Mouse (Mus musculus) myocyte (in vitro differentiated cells): Measurements from ENCODE around the gene Slc5a3. TPM values are rescaled to one million over a fixed set of nuclear protein-coding genes. Genes with fewer than 3 reads are reported as not detected.

ENCODE experiments used
- H3K27me3 ChIP-seq: one replicate; pipeline ENCODE4 v1.6.1; 2011; ENCODE audit not compliant: control insufficient read depth, insufficient read depth, insufficient read length
- H3K36me3 ChIP-seq: one replicate; pipeline ENCODE4 v1.6.1; 2011; ENCODE audit not compliant: control insufficient read depth, insufficient read depth
- H3K4me2 ChIP-seq: one replicate; pipeline ENCODE4 v1.6.1; 2011; ENCODE audit warnings: low read depth, control low read depth
- H3K4me3 ChIP-seq: one replicate; pipeline ENCODE4 v1.5.1; 2011; ENCODE audit warnings: mild to moderate bottlenecking, control low read depth, moderate library complexity
- H3K79me2 ChIP-seq: one replicate; pipeline ENCODE4 v1.6.1; 2011; ENCODE audit not compliant: control insufficient read depth, insufficient read depth
- H3ac ChIP-seq: one replicate; pipeline ENCODE4 v1.6.1; 2011; ENCODE audit not compliant: control insufficient read depth, insufficient read length
- CEBPB ChIP-seq: IDR thresholded peaks from 2 replicates; pipeline ENCODE4 v1.6.1; 2011; ENCODE audit warnings: mild to moderate bottlenecking, moderate library complexity; ENCODE audit not compliant: poor library complexity, insufficient read depth, severe bottlenecking
- E2F4 ChIP-seq: IDR thresholded peaks from one replicate; pipeline ENCODE4 v1.6.1; 2011; ENCODE audit warnings: mild to moderate bottlenecking, control low read depth, moderate library complexity; ENCODE audit not compliant: insufficient read depth
- MAX ChIP-seq: IDR thresholded peaks from one replicate; pipeline ENCODE4 v1.6.1; 2011; ENCODE audit warnings: low read depth, mild to moderate bottlenecking, control low read depth
- MYOD1 ChIP-seq, 3 experiments: IDR thresholded peaks; one replicate each; pipeline ENCODE4 v1.6.1; 2011; ENCODE audit warnings: control low read depth in 2 of 3, low read depth in 2 of 3, mild to moderate bottlenecking in 2 of 3, moderate library complexity in 1 of 3; ENCODE audit not compliant: insufficient read length in 2 of 3, control insufficient read depth in 1 of 3
- MYOG ChIP-seq, 3 experiments: IDR thresholded peaks; one replicate each; pipeline ENCODE4 v1.6.1; 2011; ENCODE audit warnings: control low read depth in 2 of 3, low read depth in 2 of 3, mild to moderate bottlenecking in 2 of 3; ENCODE audit not compliant: insufficient read length in 2 of 3, control insufficient read depth in 1 of 3, insufficient read depth in 1 of 3
- POLR2A ChIP-seq: IDR thresholded peaks from one replicate; pipeline ENCODE4 v1.6.1; 2011; ENCODE audit warnings: low read depth, mild to moderate bottlenecking, control low read depth, moderate library complexity; ENCODE audit not compliant: insufficient read length
- POLR2AphosphoS2 ChIP-seq: IDR thresholded peaks from one replicate; pipeline ENCODE4 v1.6.1; 2011; ENCODE audit warnings: low read depth, control low read depth; ENCODE audit not compliant: insufficient read length
- REST ChIP-seq: IDR thresholded peaks from one replicate; pipeline ENCODE4 v1.6.1; 2011; ENCODE audit warnings: mild to moderate bottlenecking, control low read depth, moderate library complexity; ENCODE audit not compliant: insufficient read depth, insufficient read length
- SRF ChIP-seq: IDR thresholded peaks from one replicate; pipeline ENCODE4 v1.6.1; 2011; ENCODE audit warnings: low read depth; ENCODE audit not compliant: control insufficient read depth, insufficient read length
- TCF12 ChIP-seq: IDR thresholded peaks from one replicate; pipeline ENCODE4 v1.6.1; 2011; ENCODE audit warnings: mild to moderate bottlenecking, control low read depth; ENCODE audit not compliant: poor library complexity, insufficient read depth, severe bottlenecking
- TCF3 ChIP-seq: IDR thresholded peaks from one replicate; pipeline ENCODE4 v1.6.1; 2011; ENCODE audit warnings: low read depth, control low read depth; ENCODE audit not compliant: insufficient read length
- USF1 ChIP-seq: IDR thresholded peaks from one replicate; pipeline ENCODE4 v1.6.1; 2011; ENCODE audit warnings: low read depth, mild to moderate bottlenecking, control low read depth, moderate library complexity
- polyA plus RNA-seq: library from polyadenylated mRNA; unstranded; fragments of >200 nt; fragmentation: generic; extraction: Trizol; gene quantifications from one replicate; pipeline ENCODE4 v1.2.1, GENCODE M21; 2012; ENCODE audit warnings: missing spikeins

The Slc5a3 gene
- polyA plus RNA-seq, 1 experiment = 1.2 TPM

GRCm38 (mm10) chr16:92057456-92057851, 668 bp upstream of the Slc5a3 start:
- Histone ChIP-seq H3K4me2 (peak overlapping the region; percentile 86), H3K27me3 (no peaks in the 10 kb centered on the region), H3K36me3 (peaks cover 3% of the 10 kb centered on the region), H3ac (peak overlapping the region; percentile 68), H3K4me3 (peak overlapping the region; percentile 50), H3K79me2 (peaks cover 38% of the 10 kb centered on the region)
- TF ChIP-seq E2F4 = no peak
- no peak for TF ChIP-seq TCF12
- TF ChIP-seq MAX = no peak
- no peak for TF ChIP-seq POLR2AphosphoS2
- TF ChIP-seq MYOD1 (IDR thresholded peaks at IDR 0.05; ENCODE audit: control insufficient read depth in 1 of 3, insufficient read length in 2 of 3, low read depth in 2 of 3) = no peak
- TF ChIP-seq CEBPB = no peak
- TF ChIP-seq SRF = no peak
- no peak for TF ChIP-seq REST
- no peak for TF ChIP-seq TCF3
- no peak for TF ChIP-seq MYOG (IDR thresholded peaks at IDR 0.05; ENCODE audit: control insufficient read depth in 1 of 3, insufficient read depth in 1 of 3, insufficient read length in 2 of 3, low read depth in 2 of 3)
- no peak for TF ChIP-seq POLR2A
- TF ChIP-seq USF1 = no peak

- Histone ChIP-seq H3K4me3 (peak overlapping the region; percentile 50), H3ac (peak overlapping the region; percentile 68), H3K4me2 (peak overlapping the region; percentile 79), H3K27me3 (no peaks in the 10 kb centered on the region), H3K79me2 (peaks cover 53% of the 10 kb centered on the region), H3K36me3 (peaks cover 18% of the 10 kb centered on the region)
- no peak for TF ChIP-seq E2F4
- no peak for TF ChIP-seq TCF3
- TF ChIP-seq SRF = no peak
- no peak for TF ChIP-seq USF1
- no peak for TF ChIP-seq POLR2A
- TF ChIP-seq CEBPB = no peak
- TF ChIP-seq TCF12 = no peak
Measured at GRCm38 (mm10) chr16:92058644-92059620, 810 bp downstream of the Slc5a3 start.

- Histone ChIP-seq H3K79me2 (peaks cover 65% of the 10 kb centered on the region), H3ac (no peak overlapping the region), H3K27me3 (no peaks in the 10 kb centered on the region), H3K36me3 (peaks cover 28% of the 10 kb centered on the region), H3K4me3 (no peak overlapping the region), H3K4me2 (peak overlapping the region; percentile 79)
- no peak for TF ChIP-seq MYOG (IDR thresholded peaks at IDR 0.05; ENCODE audit: control insufficient read depth in 1 of 3, insufficient read depth in 1 of 3, insufficient read length in 2 of 3, low read depth in 2 of 3)
- TF ChIP-seq POLR2AphosphoS2 = no peak
- no peak for TF ChIP-seq TCF3
- no peak for TF ChIP-seq SRF
- no peak for TF ChIP-seq MYOD1 (IDR thresholded peaks at IDR 0.05; ENCODE audit: control insufficient read depth in 1 of 3, insufficient read length in 2 of 3, low read depth in 2 of 3)
- no peak for TF ChIP-seq POLR2A
- no peak for TF ChIP-seq USF1
- TF ChIP-seq E2F4 = no peak
- TF ChIP-seq CEBPB = no peak
- TF ChIP-seq MAX = no peak
- no peak for TF ChIP-seq REST
Measured at GRCm38 (mm10) chr16:92060213-92060612, 2.1 kb downstream of the Slc5a3 start.

GRCm38 (mm10) chr16:92061586-92061985, 3.5 kb downstream of the Slc5a3 start:
- peaks cover 37% of the 10 kb centered on the region for H3K36me3 ChIP-seq
- H3K4me2 ChIP-seq = no peak overlapping the region
- no peak overlapping the region for H3K4me3 ChIP-seq
- peaks cover 70% of the 10 kb centered on the region for H3K79me2 ChIP-seq
- H3ac ChIP-seq = no peak overlapping the region
- TF ChIP-seq SRF (no peak), TCF3 (no peak), MAX (no peak), MYOD1 (IDR thresholded peaks at IDR 0.05; ENCODE audit: control insufficient read depth in 1 of 3, insufficient read length in 2 of 3, low read depth in 2 of 3) (no peak), TCF12 (no peak), MYOG (IDR thresholded peaks at IDR 0.05; ENCODE audit: control insufficient read depth in 1 of 3, insufficient read depth in 1 of 3, insufficient read length in 2 of 3, low read depth in 2 of 3) (no peak), CEBPB (no peak), USF1 (no peak), POLR2A (no peak), REST (no peak), E2F4 (no peak), POLR2AphosphoS2 (no peak)
- no peaks in the 10 kb centered on the region for H3K27me3 ChIP-seq
